Mouse (Mus musculus) heart, embryonic 11.5 days (tissue): Measurements from ENCODE around the gene Arnt. TPM values are rescaled to one million over a fixed set of nuclear protein-coding genes. Genes with fewer than 3 reads are reported as not detected.
"Not testable (repeated sequence)": the region's sequence is repeated elsewhere in the genome, so short reads cannot be mapped to it uniquely, and the experiment has no call there.

Experiments used
- ATAC-seq: fragments of 200-750 bp; cut with Nextera tagmentation; replicated peaks from 2 replicates; pipeline ENCODE4 v1.8.0; 2017; ENCODE audit warnings: moderate library complexity; ENCODE audit not compliant: insufficient number of reproducible peaks, low FRiP score, low TSS enrichment
- H3K27ac ChIP-seq: fragments of 300-500 bp; sonication (generic); 2 replicates; pipeline ENCODE4 v1.5.1; 2014; ENCODE audit warnings: mild to moderate bottlenecking, low read depth, low read length
- H3K27me3 ChIP-seq: fragments of 300-500 bp; sonication (generic); 2 replicates; pipeline ENCODE4 v1.6.1; 2014; ENCODE audit warnings: mild to moderate bottlenecking, low read length, mixed read lengths; ENCODE audit not compliant: control insufficient read depth, insufficient read depth
- H3K36me3 ChIP-seq: fragments of 300-500 bp; sonication (generic); 2 replicates; pipeline ENCODE4 v1.6.1; 2014; ENCODE audit warnings: mild to moderate bottlenecking, low read length, moderate library complexity, mixed read lengths; ENCODE audit not compliant: control insufficient read depth, insufficient read depth
- H3K4me1 ChIP-seq: fragments of 300-500 bp; sonication (generic); 2 replicates; pipeline ENCODE4 v1.6.1; 2014; ENCODE audit warnings: low read length; ENCODE audit not compliant: control insufficient read depth, insufficient read depth
- H3K4me2 ChIP-seq: fragments of 300-500 bp; sonication (generic); 2 replicates; pipeline ENCODE4 v1.6.1; 2014; ENCODE audit warnings: mild to moderate bottlenecking, moderate library complexity
- H3K4me3 ChIP-seq: fragments of 300-500 bp; sonication (generic); 2 replicates; pipeline ENCODE4 v1.5.1; 2014; ENCODE audit warnings: low read depth, low read length
- H3K9ac ChIP-seq: fragments of 300-500 bp; sonication (generic); 2 replicates; pipeline ENCODE4 v1.6.1; 2014; ENCODE audit warnings: mild to moderate bottlenecking, low read depth, low read length, moderate library complexity
- H3K9me3 ChIP-seq: fragments of 300-500 bp; sonication (generic); replicated peaks from 2 replicates; pipeline ENCODE4 v1.6.1; 2016; ENCODE audit warnings: low read length; ENCODE audit not compliant: control insufficient read depth
- WGBS: fragments of 180-500 bp; shearing (Covaris S2); extraction: QIAGEN DNeasy Blood & Tissue Kit; methylation state at CpG from one replicate; pipeline ENCODE4 v1.1.7; 2014; ENCODE audit not compliant: insufficient replicate concordance; 5-methylcytosine and 5-hydroxymethylcytosine counted together
- polyA plus RNA-seq: library from polyadenylated mRNA; unstranded; fragments of >200 nt; fragmentation: Nextera tagmentation; extraction: Ambion mirVana; gene quantifications from 2 replicates; pipeline ENCODE4 v1.2.1, GENCODE M21; 2014

Gene Arnt
- polyA plus RNA-seq, 1 experiment from 2014 or later: 20.6 TPM

DNA sequence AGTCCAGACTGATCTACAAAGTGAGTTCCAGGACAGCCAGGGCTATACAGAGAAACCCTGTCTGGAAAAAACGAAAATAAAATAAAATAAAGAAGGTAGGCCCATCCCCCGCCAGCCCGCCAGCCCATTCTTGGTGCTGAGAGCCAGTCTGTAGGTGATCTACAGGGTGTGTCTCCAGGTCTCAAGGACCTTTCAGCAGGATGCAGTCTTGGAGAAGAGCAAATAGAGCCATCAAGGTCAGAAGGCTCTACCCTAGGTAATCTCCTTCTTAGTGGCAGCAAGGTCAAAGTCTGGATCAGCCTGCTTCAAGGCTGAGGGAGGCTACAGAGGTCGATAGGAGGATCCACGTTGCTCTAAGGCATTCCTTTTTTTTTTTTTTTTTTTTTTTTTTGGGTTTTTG, 7.7 kb upstream of the Arnt start:
- not testable (repeated sequence) for H3K36me3 ChIP-seq, H3K9ac ChIP-seq, H3K4me2 ChIP-seq, H3K27ac ChIP-seq, H3K9me3 ChIP-seq, H3K27me3 ChIP-seq, H3K4me1 ChIP-seq, ATAC-seq, H3K4me3 ChIP-seq
- 89% methylated on average over 5 of the region's 5 CpGs for WGBS

GRCm38 (mm10) chr3:95427117-95427890, 6.9 kb upstream of the Arnt start:
- H3K4me1 ChIP-seq, H3K27ac ChIP-seq, H3K9me3 ChIP-seq, H3K27me3 ChIP-seq, H3K36me3 ChIP-seq: not testable (repeated sequence)
- Histone ChIP-seq H3K4me3 (peak overlapping the region; percentile 38), H3K9ac (0 out of 2 replicates have a peak overlapping the region, but pooled peaks have one; percentile 49), H3K4me2 (peak overlapping the region; percentile 64)
- WGBS: 37% methylated on average over 5 of the region's 33 CpGs
- ATAC-seq: peak; percentile 49; the same call in 1 of the 2 replicates

DNA sequence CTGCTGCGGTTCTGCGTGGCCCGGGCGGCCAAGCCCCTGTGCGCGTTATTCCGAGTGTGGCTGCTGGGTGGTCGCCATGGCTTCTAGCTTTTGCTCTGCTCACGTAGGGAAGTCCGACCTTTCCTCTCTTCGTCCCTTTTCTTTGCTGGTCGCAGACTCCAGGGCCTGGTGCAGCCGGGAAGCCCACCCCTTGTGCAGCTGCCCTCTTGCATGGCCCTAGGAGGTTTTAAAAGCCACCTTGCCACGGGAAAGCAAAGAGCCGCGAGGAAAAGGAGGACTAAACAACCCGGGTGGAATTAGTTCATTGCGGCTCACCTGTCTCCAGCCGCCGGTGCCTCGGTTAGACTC, 6.3 kb upstream of the Arnt start:
- not testable (repeated sequence) for H3K9me3 ChIP-seq, H3K27ac ChIP-seq, H3K36me3 ChIP-seq, H3K4me1 ChIP-seq, H3K27me3 ChIP-seq, ATAC-seq
- Histone ChIP-seq H3K4me2 (peak overlapping the region; percentile 64), H3K4me3 (peak overlapping the region; percentile 38), H3K9ac (0 out of 2 replicates have a peak overlapping the region, but pooled peaks have one; percentile 34)
- WGBS: 15% methylated on average over 13 of the region's 21 CpGs

DNA sequence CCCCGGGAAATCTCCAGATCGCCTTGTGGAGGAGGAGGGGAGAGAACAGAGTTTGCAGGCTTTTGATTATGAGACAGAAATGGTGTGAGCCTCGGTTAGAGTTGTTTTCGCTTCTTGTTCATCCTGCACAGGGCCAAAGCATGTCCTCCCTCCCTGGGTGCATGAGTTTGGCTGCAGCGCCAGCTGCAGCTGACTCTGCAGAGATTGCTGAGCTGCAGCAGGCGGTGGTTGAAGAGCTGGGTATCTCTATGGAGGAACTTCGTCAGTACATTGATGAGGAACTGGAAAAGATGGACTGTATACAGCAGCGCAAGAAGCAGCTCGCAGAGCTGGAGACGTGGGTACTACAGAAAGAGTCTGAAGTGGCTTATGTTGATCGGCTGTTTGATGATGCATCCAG, 5.8 kb upstream of the Arnt start:
- WGBS: 63% methylated on average over 4 of the region's 11 CpGs
- H3K9me3 ChIP-seq, H3K4me2 ChIP-seq, H3K4me1 ChIP-seq, ATAC-seq, H3K27me3 ChIP-seq, H3K4me3 ChIP-seq, H3K9ac ChIP-seq, H3K36me3 ChIP-seq, H3K27ac ChIP-seq: not testable (repeated sequence)

DNA sequence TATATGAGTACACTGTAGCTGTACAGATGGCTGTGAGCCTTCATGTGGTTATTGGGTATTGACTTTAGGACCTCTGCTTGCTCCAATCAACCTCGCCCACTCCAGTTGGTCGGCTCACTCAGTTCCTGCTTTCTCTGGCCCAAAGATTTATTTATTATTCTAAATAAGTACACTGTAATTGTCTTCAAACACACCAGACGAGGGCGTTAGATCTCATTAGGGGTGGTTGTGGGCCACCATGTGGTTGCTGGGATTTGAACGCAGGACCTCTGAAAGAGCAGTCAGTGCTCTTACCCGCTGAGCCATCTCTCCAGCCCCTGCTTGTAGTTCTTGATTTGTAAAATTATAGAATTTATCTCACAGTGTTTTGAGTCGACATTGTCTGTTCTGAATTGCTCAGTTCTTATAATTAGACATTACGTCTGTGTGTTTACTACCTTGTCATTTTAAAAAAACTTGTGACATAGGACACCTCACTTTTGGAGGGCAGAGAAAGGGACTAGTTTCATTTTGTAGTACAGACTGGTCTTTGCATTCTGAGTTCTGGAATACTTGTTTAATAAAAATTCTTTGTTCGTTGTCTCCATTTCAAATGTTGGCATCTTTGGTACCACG, 780 bp upstream of the Arnt start:
- peaks cover 5% of the 10 kb centered on the region; the same call in 1 of the 2 replicates for H3K36me3 ChIP-seq
- no peaks in the 10 kb centered on the region for H3K27me3 ChIP-seq
- H3K9ac ChIP-seq: peak overlapping the region; percentile 43; the same call in 1 of the 2 replicates
- H3K9me3 ChIP-seq: no peaks in the 10 kb centered on the region
- 72% methylated on average over 10 of the region's 10 CpGs for WGBS
- H3K4me3 ChIP-seq: peak overlapping the region; percentile 94
- ATAC-seq: no peak
- peak overlapping the region; percentile 64 for H3K27ac ChIP-seq
- peak overlapping the region; percentile 64 for H3K4me2 ChIP-seq
- 0 out of 2 replicates have a peak, but pooled peaks cover 3% of the 10 kb centered on the region for H3K4me1 ChIP-seq

DNA sequence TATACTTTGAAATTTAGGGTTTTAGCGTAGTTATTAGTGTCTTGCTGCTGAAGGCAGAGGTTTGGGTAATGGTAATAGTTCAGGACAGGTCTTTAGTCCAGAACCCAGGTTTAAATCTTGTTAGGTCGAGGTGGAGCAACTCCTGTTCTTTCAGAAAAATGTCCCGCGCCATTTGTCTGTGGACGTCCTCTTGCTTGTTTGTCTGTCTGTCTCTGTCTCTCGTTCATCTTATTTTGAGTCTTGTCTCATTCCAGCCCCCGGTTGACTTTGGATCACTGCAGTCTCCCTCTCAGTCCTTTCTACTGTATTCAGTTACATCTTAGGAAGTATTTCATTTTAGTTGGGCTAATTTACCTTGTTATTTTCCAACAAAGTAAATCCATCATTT, 789 bp downstream of the Arnt start:
- 0 out of 2 replicates have a peak, but pooled peaks cover 3% of the 10 kb centered on the region for H3K4me1 ChIP-seq
- peak overlapping the region; percentile 83; the same call in 1 of the 2 replicates for H3K27ac ChIP-seq
- no peaks in the 10 kb centered on the region for H3K9me3 ChIP-seq
- H3K4me3 ChIP-seq: peak overlapping the region; percentile 94
- H3K4me2 ChIP-seq: peak overlapping the region; percentile 91
- WGBS: 3% methylated on average over 7 of the region's 7 CpGs
- ATAC-seq: no peak
- peak overlapping the region; percentile 86 for H3K9ac ChIP-seq
- H3K36me3 ChIP-seq: peaks cover 8% of the 10 kb centered on the region; the same call in 1 of the 2 replicates
- H3K27me3 ChIP-seq: no peaks in the 10 kb centered on the region

GRCm38 (mm10) chr3:95435561-95435960, 1.4 kb downstream of the Arnt start:
- Histone ChIP-seq H3K4me2 (peak overlapping the region; percentile 91), H3K4me1 (0 out of 2 replicates have a peak, but pooled peaks cover 3% of the 10 kb centered on the region), H3K9ac (no peak overlapping the region), H3K27ac (no peak overlapping the region), H3K36me3 (peaks cover 8% of the 10 kb centered on the region; the same call in 1 of the 2 replicates), H3K27me3 (no peaks in the 10 kb centered on the region), H3K4me3 (peak overlapping the region; percentile 94), H3K9me3 (no peaks in the 10 kb centered on the region)
- WGBS: 63% methylated on average over 1 of the region's 1 CpGs
- no peak for ATAC-seq

DNA sequence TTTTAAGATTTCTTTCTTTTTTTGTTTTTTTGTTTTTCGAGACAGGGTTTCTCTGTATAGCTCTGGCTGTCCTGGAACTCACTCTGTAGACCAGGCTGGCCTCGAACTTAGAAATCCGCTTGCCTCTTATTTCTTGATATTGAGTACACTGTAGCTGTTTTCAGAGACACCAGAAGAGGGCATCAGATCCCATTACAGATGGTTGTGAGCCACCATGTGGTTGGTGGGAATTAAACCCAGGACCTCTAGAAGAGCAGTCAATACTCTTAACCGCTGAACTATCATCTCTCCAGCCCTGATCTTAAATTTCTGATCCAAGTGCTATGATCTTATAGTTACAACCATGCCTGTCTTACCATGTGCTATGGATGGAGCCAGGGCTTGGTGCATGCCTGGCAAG, 4.4 kb downstream of the Arnt start:
- H3K9ac ChIP-seq, H3K4me2 ChIP-seq, H3K36me3 ChIP-seq, ATAC-seq, H3K27ac ChIP-seq, H3K4me3 ChIP-seq, H3K27me3 ChIP-seq, H3K4me1 ChIP-seq, H3K9me3 ChIP-seq: not testable (repeated sequence)
- WGBS: 94% methylated on average over 4 of the region's 4 CpGs
